Mouse (Mus musculus): ENCODE results near the gene Pitpnm2.
A peak's percentile ranks its signal among the peaks of the same experiment; 100 is the strongest.

DNA sequence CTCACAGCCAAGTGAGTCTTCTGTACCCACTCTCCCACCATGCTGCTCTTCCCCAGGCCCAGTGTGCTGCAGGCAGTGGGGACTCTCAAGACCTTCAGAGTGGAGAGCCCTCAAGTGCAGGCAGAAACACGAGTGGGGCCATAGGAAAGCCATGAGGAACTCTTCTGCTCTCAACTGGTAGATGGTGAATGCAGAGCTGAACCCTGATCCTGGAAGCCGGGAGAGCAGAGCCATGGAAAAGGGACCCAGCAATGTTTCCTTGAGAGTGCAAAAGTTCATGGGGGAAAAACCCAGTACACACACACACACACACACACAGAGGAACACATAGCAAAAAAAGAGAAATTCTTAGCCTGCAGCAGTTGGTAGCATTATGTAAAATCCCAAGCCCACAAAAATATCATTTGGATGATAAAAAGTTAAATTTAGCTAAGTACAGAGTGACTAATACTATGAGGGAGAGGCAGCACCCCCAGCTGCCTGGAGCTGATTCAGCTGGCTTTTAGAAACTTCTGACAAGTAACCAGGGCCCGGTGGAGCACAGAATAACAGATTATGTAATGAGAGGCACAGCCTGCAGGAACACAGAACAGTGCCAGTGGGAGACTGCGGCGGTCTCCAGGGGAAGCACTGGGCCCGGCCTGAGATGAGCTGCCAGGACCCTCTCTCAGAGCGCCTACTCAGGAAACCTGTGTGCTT is 28.4 kb downstream of the Pitpnm2 start:
- TF ChIP-seq POLR2A (IDR thresholded peaks at IDR 0.05; ENCODE audit: insufficient read length, low read depth) (no peak), POLR2AphosphoS2 (IDR thresholded peaks at IDR 0.05; ENCODE audit: insufficient read length, low read depth) (no peak), USF1 (IDR thresholded peaks at IDR 0.05; ENCODE audit: low read depth) (no peak), CEBPB (IDR thresholded peaks at IDR 0.05; ENCODE audit: insufficient read depth, poor library complexity, severe bottlenecking) (no peak), MYOG (IDR thresholded peaks at IDR 0.05; ENCODE audit: control insufficient read depth in 1 of 3, insufficient read depth in 1 of 3, insufficient read length in 2 of 3, low read depth in 2 of 3) (peak in 1 of 3 experiments; percentile 28), MAX (IDR thresholded peaks at IDR 0.05; ENCODE audit: low read depth) (no peak), E2F4 (IDR thresholded peaks at IDR 0.05; ENCODE audit: insufficient read depth) (no peak)
